Mouse (Mus musculus) midbrain, embryonic 15.5 days (tissue): Measurements from ENCODE around the gene Pigv. TPM values are rescaled to one million over a fixed set of nuclear protein-coding genes. Genes with fewer than 3 reads are reported as not detected.
"Not testable (repeated sequence)": the region's sequence is repeated elsewhere in the genome, so short reads cannot be mapped to it uniquely, and the experiment has no call there.

ENCODE experiments used
- ATAC-seq: fragments of 200-750 bp; cut with Nextera tagmentation; replicated peaks from 2 replicates; pipeline ENCODE4 v1.8.0; 2017; ENCODE audit warnings: moderate TSS enrichment
- H3K27ac ChIP-seq: fragments of 300-500 bp; sonication (generic); 2 replicates; pipeline ENCODE4 v1.5.1; 2015; ENCODE audit warnings: mild to moderate bottlenecking, inconsistent platforms
- H3K27me3 ChIP-seq: fragments of 300-500 bp; sonication (generic); replicated peaks from 2 replicates; pipeline ENCODE4 v1.6.1; 2015; ENCODE audit warnings: inconsistent platforms
- H3K36me3 ChIP-seq: fragments of 300-500 bp; sonication (generic); replicated peaks from 2 replicates; pipeline ENCODE4 v1.6.1; 2015; ENCODE audit warnings: inconsistent platforms
- H3K4me1 ChIP-seq: fragments of 300-500 bp; sonication (generic); 2 replicates; pipeline ENCODE4 v1.6.1; 2015; ENCODE audit warnings: inconsistent platforms
- H3K4me2 ChIP-seq: fragments of 300-500 bp; sonication (generic); 2 replicates; pipeline ENCODE4 v1.6.1; 2015; ENCODE audit warnings: inconsistent platforms, mild to moderate bottlenecking, moderate library complexity
- H3K4me3 ChIP-seq: fragments of 300-500 bp; sonication (generic); 2 replicates; pipeline ENCODE4 v1.5.1; 2015; ENCODE audit warnings: mild to moderate bottlenecking, inconsistent platforms
- H3K9ac ChIP-seq: fragments of 300-500 bp; sonication (generic); 2 replicates; pipeline ENCODE4 v1.6.1; 2015; ENCODE audit warnings: mild to moderate bottlenecking, inconsistent platforms
- H3K9me3 ChIP-seq: fragments of 300-500 bp; sonication (generic); 2 replicates; pipeline ENCODE4 v1.6.1; 2016; ENCODE audit warnings: inconsistent platforms
- WGBS: fragments of 180-500 bp; shearing (Covaris S2); methylation state at CpG from one replicate; pipeline ENCODE4 v1.1.7; 2015; ENCODE audit warnings: mixed read lengths; 5-methylcytosine and 5-hydroxymethylcytosine counted together
- polyA plus RNA-seq: library from polyadenylated mRNA; unstranded; fragments of >200 nt; fragmentation: Nextera tagmentation; extraction: Ambion mirVana; gene quantifications from 2 replicates; pipeline ENCODE4 v1.2.1, GENCODE M21; 2015

Pigv gene
- polyA plus RNA-seq, 1 experiment from 2014 or later: 16.0 TPM

GRCm38 (mm10) chr4:133656997-133657396 is 15.4 kb downstream of the Pigv start:
- WGBS: 13% methylated on average over 4 of the region's 4 CpGs
- Histone ChIP-seq H3K27ac (no peak overlapping the region), H3K9me3 (no peaks in the 10 kb centered on the region), H3K4me3 (no peak overlapping the region), H3K27me3 (no peaks in the 10 kb centered on the region), H3K9ac (no peak overlapping the region), H3K36me3 (0 out of 2 replicates have a peak, but pooled peaks cover 2% of the 10 kb centered on the region), H3K4me2 (no peak overlapping the region), H3K4me1 (peaks cover 10% of the 10 kb centered on the region)
- ATAC-seq: no peak

- Histone ChIP-seq H3K9me3 (no peaks in the 10 kb centered on the region), H3K27me3 (no peaks in the 10 kb centered on the region)
Measured at GRCm38 (mm10) chr4:133656294-133656693, 16.2 kb downstream of the Pigv start.

GRCm38 (mm10) chr4:133654070-133654469 is 18.4 kb downstream of the Pigv start:
- not testable (repeated sequence) for H3K4me3 ChIP-seq, ATAC-seq
- 97% methylated on average over 5 of the region's 5 CpGs for WGBS

More at GRCm38 (mm10) chr4:133656294-133656693, 16.2 kb downstream of the Pigv start:
- H3K27ac ChIP-seq: no peak overlapping the region
- H3K4me3 ChIP-seq: no peak overlapping the region
- no peak overlapping the region for H3K9ac ChIP-seq
- no peaks in the 10 kb centered on the region for H3K36me3 ChIP-seq
- WGBS: 46% methylated on average over 4 of the region's 4 CpGs
- H3K4me1 ChIP-seq: peaks cover 10% of the 10 kb centered on the region
- H3K4me2 ChIP-seq: no peak overlapping the region
- no peak for ATAC-seq

DNA sequence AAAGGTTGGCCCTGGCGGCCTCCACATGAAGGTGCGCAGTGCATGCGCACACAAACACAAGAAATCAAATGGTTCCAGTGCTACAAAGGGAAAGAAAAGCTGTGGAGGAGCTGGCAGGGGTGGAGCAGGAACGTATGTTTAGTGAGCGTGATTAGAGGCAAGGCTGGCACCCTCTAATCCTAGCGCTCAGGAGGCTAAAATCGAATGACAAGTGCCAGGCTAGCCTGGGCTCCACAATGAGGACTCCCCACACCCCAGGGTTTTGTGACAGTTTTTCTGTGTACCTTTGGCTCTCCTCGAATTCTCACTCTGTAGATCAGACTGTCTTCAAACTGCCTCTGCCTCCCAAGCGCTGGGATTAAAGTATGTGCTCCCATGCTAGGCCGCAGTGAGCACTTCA is 19.7 kb downstream of the Pigv start:
- H3K27ac ChIP-seq: no peak overlapping the region
- H3K4me1 ChIP-seq: no peaks in the 10 kb centered on the region
- H3K36me3 ChIP-seq: no peaks in the 10 kb centered on the region
- H3K27me3 ChIP-seq: no peaks in the 10 kb centered on the region
- H3K9ac ChIP-seq: no peak overlapping the region
- H3K4me3 ChIP-seq: no peak overlapping the region
- no peaks in the 10 kb centered on the region for H3K9me3 ChIP-seq
- no peak for ATAC-seq
- WGBS: 81% methylated on average over 10 of the region's 10 CpGs
- H3K4me2 ChIP-seq: no peak overlapping the region

More at GRCm38 (mm10) chr4:133654070-133654469, 18.4 kb downstream of the Pigv start:
- not testable (repeated sequence) for H3K9me3 ChIP-seq, H3K9ac ChIP-seq, H3K4me1 ChIP-seq, H3K36me3 ChIP-seq, H3K27ac ChIP-seq, H3K4me2 ChIP-seq, H3K27me3 ChIP-seq

DNA sequence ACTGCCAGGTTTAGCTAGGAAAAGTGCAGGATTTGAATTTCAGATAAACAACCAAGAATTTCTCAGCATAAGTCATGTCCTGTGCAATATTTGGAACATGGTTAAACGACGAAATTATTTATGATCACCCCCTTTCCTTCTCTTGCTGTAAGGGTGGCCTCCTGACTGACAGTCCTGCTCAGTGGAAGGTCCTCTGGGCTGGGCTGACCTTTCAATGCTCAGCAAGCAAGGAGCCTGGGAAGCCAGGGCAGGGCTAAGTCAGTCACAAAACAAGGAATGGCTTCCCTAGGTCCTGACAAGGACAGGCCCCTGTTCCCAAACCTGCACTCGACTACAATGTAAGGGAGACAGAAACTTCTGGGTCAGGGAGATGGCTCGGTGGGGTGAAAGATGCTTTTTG is 20.5 kb downstream of the Pigv start:
- no peaks in the 10 kb centered on the region for H3K4me1 ChIP-seq
- no peak overlapping the region for H3K27ac ChIP-seq
- ATAC-seq: no peak
- H3K9ac ChIP-seq: no peak overlapping the region
- 72% methylated on average over 4 of the region's 4 CpGs for WGBS
- H3K4me2 ChIP-seq: no peak overlapping the region
- no peaks in the 10 kb centered on the region for H3K9me3 ChIP-seq
- H3K36me3 ChIP-seq: no peaks in the 10 kb centered on the region
- no peaks in the 10 kb centered on the region for H3K27me3 ChIP-seq
- H3K4me3 ChIP-seq: no peak overlapping the region

DNA sequence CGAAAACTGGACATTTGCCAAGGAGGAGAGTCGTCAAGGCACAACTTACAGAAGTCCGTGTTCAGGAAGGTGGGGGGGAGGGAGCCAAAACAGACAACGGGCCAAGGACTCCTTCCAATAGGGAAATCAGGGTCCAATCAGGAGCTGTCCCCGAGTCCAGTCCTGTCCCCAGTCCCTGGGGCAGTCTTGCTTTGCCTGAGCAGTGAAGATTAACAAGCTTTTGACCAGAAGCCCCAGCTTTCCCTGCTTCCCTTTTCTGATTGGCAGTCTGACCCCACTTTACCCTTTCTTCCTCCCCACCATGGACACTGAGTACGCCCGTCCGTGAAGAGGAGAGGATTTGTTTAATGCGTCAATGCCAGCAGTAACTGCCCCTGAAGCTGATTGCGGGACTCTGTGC is 21.0 kb downstream of the Pigv start:
- Histone ChIP-seq H3K27ac (no peak overlapping the region), H3K4me2 (no peak overlapping the region), H3K9me3 (no peaks in the 10 kb centered on the region), H3K9ac (no peak overlapping the region), H3K4me1 (no peaks in the 10 kb centered on the region), H3K27me3 (no peaks in the 10 kb centered on the region), H3K36me3 (no peaks in the 10 kb centered on the region), H3K4me3 (no peak overlapping the region)
- no peak for ATAC-seq
- 50% methylated on average over 10 of the region's 10 CpGs for WGBS

GRCm38 (mm10) chr4:133649989-133650699 is 22.3 kb downstream of the Pigv start, which contains the start of gene Zdhhc18:
Gene Zdhhc18, minus strand, starts transcription at chr4:133650154.
- H3K9me3 ChIP-seq: no peaks in the 10 kb centered on the region
- H3K27ac ChIP-seq: peak within 1 kb of the TSS; percentile 6; the same call in 1 of the 2 replicates
- peak within 1 kb of the TSS; percentile 14; the same call in 1 of the 2 replicates for H3K4me3 ChIP-seq
- H3K9ac ChIP-seq: no peak within 1 kb of the TSS
- H3K27me3 ChIP-seq: no peaks in the 10 kb centered on the region
- WGBS: 39% methylated on average over 7 of the region's 7 CpGs
- no peaks in the 10 kb centered on the region for H3K4me1 ChIP-seq
- H3K4me2 ChIP-seq: peak within 1 kb of the TSS; percentile 28
- no peaks in the 10 kb centered on the region for H3K36me3 ChIP-seq
- no peak; the same call in 1 of the 2 replicates for ATAC-seq

- H3K27me3 ChIP-seq, H3K9ac ChIP-seq, H3K36me3 ChIP-seq, H3K9me3 ChIP-seq, ATAC-seq, H3K4me1 ChIP-seq, H3K27ac ChIP-seq: not testable (repeated sequence)
- Histone ChIP-seq H3K4me3 (0 out of 2 replicates have a peak overlapping the region, but pooled peaks have one; percentile 14), H3K4me2 (peak overlapping the region; percentile 28)
- WGBS: 84% methylated on average over 5 of the region's 5 CpGs
Measured at GRCm38 (mm10) chr4:133649464-133649863, 23.0 kb downstream of the Pigv start.

- Histone ChIP-seq H3K4me1 (no peaks in the 10 kb centered on the region), H3K9me3 (no peaks in the 10 kb centered on the region), H3K27ac (no peak overlapping the region), H3K9ac (no peak overlapping the region), H3K4me3 (no peak overlapping the region), H3K36me3 (no peaks in the 10 kb centered on the region), H3K4me2 (no peak overlapping the region), H3K27me3 (no peaks in the 10 kb centered on the region)
- ATAC-seq: no peak
- WGBS: 41% methylated on average over 21 of the region's 21 CpGs
Measured at GRCm38 (mm10) chr4:133645680-133646079, 26.8 kb downstream of the Pigv start.

GRCm38 (mm10) chr4:133645195-133645594 is 27.3 kb downstream of the Pigv start:
- no peaks in the 10 kb centered on the region for H3K36me3 ChIP-seq
- no peaks in the 10 kb centered on the region for H3K27me3 ChIP-seq
- no peak overlapping the region for H3K9ac ChIP-seq
- ATAC-seq: no peak
- no peaks in the 10 kb centered on the region for H3K4me1 ChIP-seq
- H3K4me3 ChIP-seq: no peak overlapping the region
- 88% methylated on average over 3 of the region's 3 CpGs for WGBS
- no peak overlapping the region for H3K27ac ChIP-seq
- no peak overlapping the region for H3K4me2 ChIP-seq
- no peaks in the 10 kb centered on the region for H3K9me3 ChIP-seq

GRCm38 (mm10) chr4:133634043-133634410 is 38.4 kb downstream of the Pigv start:
- H3K36me3 ChIP-seq: no peaks in the 10 kb centered on the region
- H3K27me3 ChIP-seq: no peaks in the 10 kb centered on the region
- H3K4me1 ChIP-seq: peaks cover 31% of the 10 kb centered on the region
- H3K9me3 ChIP-seq: no peaks in the 10 kb centered on the region
- H3K4me2 ChIP-seq: no peak overlapping the region
- ATAC-seq: no peak
- 82% methylated on average over 5 of the region's 5 CpGs for WGBS
- H3K4me3 ChIP-seq: no peak overlapping the region
- no peak overlapping the region for H3K27ac ChIP-seq
- H3K9ac ChIP-seq: no peak overlapping the region

DNA sequence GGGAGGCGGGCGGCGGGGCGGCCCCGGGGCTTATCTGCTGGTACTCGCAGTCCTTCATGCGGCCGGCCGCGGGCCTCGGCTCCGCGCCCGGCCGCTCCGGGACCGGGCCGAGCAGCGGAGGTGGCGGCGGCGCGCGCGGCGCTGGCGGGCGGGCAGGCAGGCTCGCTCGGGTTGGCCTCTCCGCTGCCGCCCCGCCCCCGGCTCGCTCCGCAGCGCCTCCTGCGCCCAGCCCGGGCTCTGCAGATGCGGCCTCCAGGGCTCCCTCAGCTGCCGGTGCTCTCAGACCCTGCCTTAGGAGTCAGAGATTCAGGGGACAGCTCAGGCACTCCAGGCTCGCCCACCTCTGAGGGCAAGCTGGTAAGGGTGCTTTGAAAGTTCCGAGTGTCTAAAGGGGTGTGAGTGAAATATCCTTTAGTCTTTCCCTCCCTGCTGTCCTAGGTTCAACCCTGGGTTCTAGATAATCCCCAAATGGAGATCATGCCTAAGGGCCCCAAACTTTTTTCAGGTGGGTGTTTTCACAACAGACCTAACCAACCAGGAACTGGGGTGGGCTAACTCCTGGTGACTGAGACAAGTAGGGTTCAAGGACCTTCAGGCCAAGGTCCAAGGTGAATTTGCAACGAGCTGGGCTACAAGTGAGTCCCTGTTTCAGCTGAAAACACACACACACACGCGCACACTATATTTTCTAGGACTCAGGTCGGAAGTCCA is 39.0 kb downstream of the Pigv start:
- Histone ChIP-seq H3K27me3 (no peaks in the 10 kb centered on the region), H3K9me3 (no peaks in the 10 kb centered on the region), H3K4me1 (peaks cover 31% of the 10 kb centered on the region), H3K9ac (peak overlapping the region; percentile 92), H3K4me2 (peak overlapping the region; percentile 71), H3K4me3 (peak overlapping the region; percentile 87), H3K27ac (peak overlapping the region; percentile 87), H3K36me3 (no peaks in the 10 kb centered on the region)
- 10% methylated on average over 34 of the region's 47 CpGs for WGBS
- peak; percentile 91 for ATAC-seq
